Mouse (Mus musculus): ENCODE measurements around the gene Car3.
"Not testable (repeated sequence)": the region's sequence is repeated elsewhere in the genome, so short reads cannot be mapped to it uniquely, and the experiment has no call there.

The Car3 gene

GRCm38 (mm10) chr3:14863022-14863711 is at the start of gene Car3:
Car3 (plus strand) TSS chr3:14863512.
- DNase-seq (ENCODE audit: low spot score in 2 of 2): peak in 1 of 2 experiments; percentile 28

GRCm38 (mm10) chr3:14815396-14815795 is 47.9 kb upstream of the Car3 start:
- not testable (repeated sequence) for DNase-seq (ENCODE audit: low spot score in 2 of 2)

GRCm38 (mm10) chr3:14819844-14820504 is 43.3 kb upstream of the Car3 start:
- no peak for DNase-seq (ENCODE audit: low spot score in 2 of 2)

- DNase-seq (ENCODE audit: low spot score in 2 of 2): no peak
These were observed 34.4 kb upstream of the Car3 start for GRCm38 (mm10) chr3:14828896-14829295.

GRCm38 (mm10) chr3:14831219-14831835 is 32.0 kb upstream of the Car3 start:
- DNase-seq (ENCODE audit: low spot score in 2 of 2): no peak

- DNase-seq (ENCODE audit: low spot score in 2 of 2): no peak
These were observed 30.5 kb upstream of the Car3 start for GRCm38 (mm10) chr3:14832766-14833165.

GRCm38 (mm10) chr3:14838936-14839335 is 24.4 kb upstream of the Car3 start:
- no peak for DNase-seq (ENCODE audit: low spot score in 2 of 2)

GRCm38 (mm10) chr3:14839466-14840118 is 23.7 kb upstream of the Car3 start:
- no peak for DNase-seq (ENCODE audit: low spot score in 2 of 2)

- DNase-seq (ENCODE audit: low spot score in 2 of 2): no peak
These were observed 14.6 kb upstream of the Car3 start for GRCm38 (mm10) chr3:14848587-14849254.

GRCm38 (mm10) chr3:14853966-14854365 is 9.3 kb upstream of the Car3 start:
- no peak for DNase-seq (ENCODE audit: low spot score in 2 of 2)

- no peak for DNase-seq (ENCODE audit: low spot score in 2 of 2)
These were observed 8.9 kb upstream of the Car3 start for GRCm38 (mm10) chr3:14854446-14854845.

GRCm38 (mm10) chr3:14857874-14858273 is 5.4 kb upstream of the Car3 start:
- no peak for DNase-seq (ENCODE audit: low spot score in 2 of 2)

GRCm38 (mm10) chr3:14860291-14860690 is 3.0 kb upstream of the Car3 start:
- no peak for DNase-seq (ENCODE audit: low spot score in 2 of 2)

- no peak for DNase-seq (ENCODE audit: low spot score in 2 of 2)
These were observed 2.1 kb upstream of the Car3 start for GRCm38 (mm10) chr3:14861165-14861564.

- no peak for DNase-seq (ENCODE audit: low spot score in 2 of 2)
These were observed 1.5 kb upstream of the Car3 start for GRCm38 (mm10) chr3:14861787-14862186.

- peak in 1 of 2 experiments; percentile 10 for DNase-seq (ENCODE audit: low spot score in 2 of 2)
These were observed 674 bp upstream of the Car3 start for GRCm38 (mm10) chr3:14862654-14863021.

- no peak for DNase-seq (ENCODE audit: low spot score in 2 of 2)
These were observed 610 bp downstream of the Car3 start for GRCm38 (mm10) chr3:14863922-14864321.

GRCm38 (mm10) chr3:14865941-14866340 is 2.6 kb downstream of the Car3 start:
- DNase-seq (ENCODE audit: low spot score in 2 of 2): no peak

GRCm38 (mm10) chr3:14869779-14870178 is 6.5 kb downstream of the Car3 start:
- DNase-seq (ENCODE audit: low spot score in 2 of 2): peak in 1 of 2 experiments; percentile 63

- DNase-seq (ENCODE audit: low spot score in 2 of 2): no peak
These were observed 7.2 kb downstream of the Car3 start for GRCm38 (mm10) chr3:14870528-14870927.

- no peak for DNase-seq (ENCODE audit: low spot score in 2 of 2)
These were observed 8.1 kb downstream of the Car3 start for GRCm38 (mm10) chr3:14871386-14871785.

Data from cerebellum, postnatal 4 days (tissue).